Mouse (Mus musculus): ENCODE measurements around the gene Ube2v1.

Ube2v1 gene

DNA sequence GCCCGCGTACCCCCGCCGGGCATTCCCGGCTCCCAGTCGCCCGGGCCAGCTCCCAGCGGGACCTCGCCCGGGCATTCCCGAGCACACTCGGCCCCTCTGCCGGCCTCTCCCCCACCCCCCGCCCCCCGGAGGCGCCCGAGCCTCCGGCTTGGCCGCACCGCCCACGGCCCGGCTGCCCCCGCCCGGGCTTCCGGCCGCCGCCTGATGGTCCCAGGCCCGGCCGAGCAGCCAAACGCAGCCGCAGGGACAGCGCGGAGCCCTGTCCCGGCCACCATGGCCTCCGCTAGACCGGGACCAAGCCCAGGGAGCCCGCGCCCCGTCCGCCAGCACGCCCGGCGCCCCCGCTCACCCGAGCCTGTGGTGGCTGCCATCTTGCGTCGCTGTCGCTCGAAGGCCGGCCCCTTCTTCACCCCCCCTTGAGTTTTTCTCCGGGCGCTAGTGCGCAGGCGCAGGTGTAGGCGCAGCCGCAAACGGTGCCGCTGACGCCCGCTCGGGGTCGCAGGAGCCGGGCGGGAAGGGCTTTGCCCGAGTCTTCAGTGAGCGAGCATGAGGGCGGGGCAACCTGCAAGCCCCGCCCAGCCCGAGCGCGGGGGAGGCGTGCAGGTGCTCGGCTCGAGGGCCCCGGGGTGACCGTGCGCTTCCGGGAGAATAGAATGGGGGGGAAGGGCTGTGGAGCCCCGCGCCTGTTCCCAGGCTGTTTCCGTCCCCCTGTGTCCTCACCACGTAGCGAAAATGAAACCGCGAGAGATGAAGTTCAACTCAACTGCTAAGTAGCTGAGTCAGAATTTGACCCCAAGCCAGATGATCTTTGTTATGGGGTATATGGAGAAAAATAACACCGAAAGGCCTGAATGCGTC is at the start of gene Ube2v1:
Ube2v1 (minus strand) TSS at position 505 of the 858 bp plus-strand sequence.
- peak; percentile 96 for DNase-seq

DNA sequence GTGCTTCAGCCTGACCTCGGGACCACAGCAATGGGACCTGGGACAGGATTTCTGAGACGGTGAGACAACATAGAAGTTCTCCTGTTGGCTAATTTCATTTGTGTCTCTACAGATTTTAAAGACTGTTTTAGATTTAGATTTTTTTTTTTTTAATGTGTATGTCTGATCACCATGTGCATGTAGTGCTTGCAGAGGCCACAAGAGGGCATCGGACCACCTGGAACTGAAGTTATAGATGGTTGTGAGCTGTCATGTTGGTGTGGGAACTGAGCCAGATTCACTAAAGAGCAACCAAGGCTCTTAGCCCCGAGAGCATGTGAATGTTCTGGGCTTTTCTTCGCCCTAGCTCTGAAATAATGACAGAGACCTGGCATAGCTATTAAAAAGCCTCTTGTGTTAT is 48.8 kb upstream of the Ube2v1 start:
- peak; percentile 52 for DNase-seq

DNA sequence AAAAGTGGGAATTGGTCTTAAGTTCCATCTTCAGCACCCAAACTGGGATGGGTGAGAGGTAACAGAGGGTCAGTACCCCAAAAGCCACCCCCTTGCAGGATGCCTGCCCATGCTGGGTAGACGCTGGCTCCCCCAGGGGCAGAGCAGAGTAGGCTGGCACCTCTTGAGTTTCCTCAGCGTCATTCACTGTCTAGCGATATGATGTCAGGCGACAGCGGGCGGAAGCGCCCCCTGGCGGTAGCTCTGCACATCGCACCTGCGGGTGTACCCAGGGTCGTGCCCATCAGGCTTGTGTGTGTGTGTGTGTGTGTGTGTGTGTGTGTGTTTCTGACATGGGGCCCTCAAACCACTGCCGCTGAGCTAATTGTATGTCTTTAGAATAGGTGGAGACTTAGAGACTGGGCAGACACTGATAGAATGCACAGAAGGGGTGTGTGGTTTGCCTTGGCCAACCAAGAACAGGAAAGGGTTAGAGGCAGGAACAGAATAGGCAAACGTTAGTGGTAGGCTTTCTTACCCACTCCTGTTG is 48.1 kb upstream of the Ube2v1 start:
- DNase-seq = peak; percentile 83

DNA sequence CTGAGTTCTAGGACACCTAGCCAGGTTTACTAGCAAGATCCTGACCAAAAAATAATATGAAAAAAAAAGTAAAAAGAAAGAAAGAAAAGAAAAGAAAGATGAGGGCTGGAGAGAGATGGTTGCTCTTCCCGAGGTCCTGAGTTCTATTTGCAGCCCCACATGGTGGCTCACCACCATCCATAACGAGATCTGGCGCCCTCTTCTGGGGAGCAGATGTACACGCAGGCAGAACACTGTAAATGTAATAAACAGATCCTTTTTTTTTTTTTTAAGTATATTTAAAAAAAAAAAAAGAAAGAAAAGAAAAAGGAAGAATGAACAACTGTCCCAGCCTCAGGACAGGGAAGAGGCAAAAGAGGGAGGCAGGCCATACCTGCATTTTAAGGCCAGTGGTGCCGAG is 46.7 kb upstream of the Ube2v1 start:
- no peak for DNase-seq

DNA sequence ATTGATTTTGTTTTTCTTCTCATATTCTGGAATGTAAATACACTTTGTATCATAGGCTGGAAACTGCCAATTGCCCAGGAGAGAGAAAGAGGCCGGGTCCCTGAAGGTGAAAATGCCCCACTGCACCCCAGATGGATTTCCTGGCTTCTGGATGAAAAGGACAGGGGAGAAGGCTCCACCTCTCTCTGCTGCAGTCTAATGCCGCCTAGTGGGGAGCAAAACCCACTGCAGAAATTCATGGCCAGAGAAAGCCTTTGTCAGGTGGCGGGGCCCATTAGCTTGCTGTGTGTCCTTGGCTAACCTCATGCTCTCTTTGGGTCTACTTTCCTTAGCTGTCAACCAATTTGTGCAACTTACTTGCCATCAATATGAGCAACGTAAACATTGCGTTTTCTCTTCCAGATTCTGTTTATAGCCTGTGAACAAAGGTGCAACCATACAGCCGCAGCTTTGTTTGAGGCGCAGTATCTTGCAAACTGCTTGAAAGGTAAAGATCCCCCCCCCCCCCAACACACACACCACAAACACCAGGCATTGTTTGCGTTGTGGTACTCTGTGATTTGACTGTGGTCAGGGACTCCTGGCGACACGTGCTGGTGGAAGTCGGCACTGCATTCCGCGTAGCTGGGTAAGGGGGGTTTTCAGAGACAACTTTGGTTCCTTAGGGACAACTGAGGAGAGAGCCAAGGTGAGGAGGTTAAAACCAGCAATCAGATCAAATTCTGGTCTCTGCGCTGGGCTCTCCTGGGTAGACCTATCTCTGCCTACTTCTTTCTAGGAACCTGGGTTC is 43.4 kb upstream of the Ube2v1 start:
- no peak for DNase-seq

DNA sequence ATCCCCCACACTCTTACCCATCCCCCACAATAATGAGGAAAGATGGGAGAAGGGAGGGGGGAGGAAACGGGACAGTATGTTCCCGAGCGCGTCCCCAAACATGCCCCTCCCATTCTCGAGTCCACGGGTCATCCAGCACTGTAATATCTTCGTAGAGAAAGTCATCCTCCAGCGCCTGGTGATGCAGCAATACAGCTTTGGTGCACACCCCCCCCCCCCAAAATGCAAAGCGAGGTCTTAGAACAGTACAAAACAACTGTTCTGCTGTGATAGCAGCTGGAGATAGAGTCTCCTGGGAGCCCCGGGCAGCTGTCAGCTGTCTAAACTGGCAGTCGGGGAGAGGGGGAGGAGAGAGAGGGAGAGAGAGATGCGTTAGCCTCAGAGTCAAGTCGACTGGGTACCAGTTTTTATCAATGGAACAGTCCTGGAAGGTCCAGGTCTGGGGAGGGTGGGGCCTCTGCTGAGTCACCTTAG is 40.4 kb upstream of the Ube2v1 start:
- no peak for DNase-seq

DNA sequence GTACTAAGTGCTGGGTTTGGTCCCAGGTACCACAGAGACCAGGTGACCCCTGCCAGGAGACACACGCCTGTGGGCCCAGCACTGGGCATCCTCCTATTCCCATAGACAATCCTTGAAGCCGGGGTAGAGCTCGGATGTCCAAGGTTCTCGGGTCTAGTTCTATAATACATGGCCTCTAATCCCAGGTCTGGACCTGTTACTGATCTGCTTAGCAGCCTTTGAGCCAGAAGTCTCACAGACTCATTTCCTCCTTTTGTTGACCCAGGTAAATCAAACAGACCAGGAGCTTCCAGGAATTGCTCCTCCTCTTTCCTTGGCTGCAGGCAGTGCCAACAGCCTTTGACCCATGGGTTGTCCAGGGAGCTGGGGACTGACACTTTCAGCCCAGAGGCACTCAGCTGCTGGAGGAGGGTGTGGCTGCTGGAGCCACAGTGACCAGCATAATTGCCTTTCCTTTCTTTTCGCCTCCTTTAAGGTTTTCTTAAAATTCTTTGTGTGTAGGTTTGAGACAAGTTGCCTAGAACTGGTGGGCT is 39.3 kb upstream of the Ube2v1 start:
- no peak for DNase-seq

DNA sequence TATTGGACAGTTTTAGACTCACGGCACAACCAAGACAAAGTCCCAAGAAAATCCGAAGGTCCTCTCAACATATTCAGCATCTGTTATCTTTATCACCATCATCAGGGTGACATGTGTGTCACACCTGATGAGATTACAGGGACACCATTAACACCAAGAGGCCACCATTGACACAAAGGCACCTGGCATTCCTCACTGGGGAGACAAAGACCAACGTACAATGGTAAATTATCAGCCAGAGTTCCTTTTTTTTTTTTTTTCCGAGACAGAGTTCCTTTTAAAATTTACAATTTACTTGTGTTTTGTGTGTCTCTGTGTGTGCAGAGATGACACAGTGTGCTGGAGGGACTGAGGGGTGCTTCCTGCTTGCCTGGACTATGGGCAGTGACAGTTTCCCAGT is 37.5 kb upstream of the Ube2v1 start:
- DNase-seq = no peak

DNA sequence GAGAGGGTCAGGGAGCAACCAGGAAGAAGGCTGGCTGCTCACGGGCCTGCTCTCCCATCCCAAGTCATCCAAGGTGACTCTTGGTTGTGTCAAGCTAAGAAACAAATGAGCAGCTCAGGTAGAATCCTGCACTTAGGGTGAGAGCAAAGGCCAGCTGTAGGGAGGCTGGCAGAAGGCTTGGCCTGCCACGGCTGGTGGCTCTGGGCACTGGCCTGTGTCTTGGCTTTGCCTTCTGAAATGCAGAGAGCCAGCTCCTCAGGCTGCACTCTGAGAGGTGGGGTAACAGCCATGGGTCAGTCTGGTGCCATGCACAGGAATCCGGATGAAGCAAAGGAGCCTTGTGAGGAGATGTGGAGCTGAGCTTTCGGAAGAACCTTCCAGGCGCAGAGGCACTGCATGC is 36.5 kb upstream of the Ube2v1 start:
- DNase-seq = no peak

DNA sequence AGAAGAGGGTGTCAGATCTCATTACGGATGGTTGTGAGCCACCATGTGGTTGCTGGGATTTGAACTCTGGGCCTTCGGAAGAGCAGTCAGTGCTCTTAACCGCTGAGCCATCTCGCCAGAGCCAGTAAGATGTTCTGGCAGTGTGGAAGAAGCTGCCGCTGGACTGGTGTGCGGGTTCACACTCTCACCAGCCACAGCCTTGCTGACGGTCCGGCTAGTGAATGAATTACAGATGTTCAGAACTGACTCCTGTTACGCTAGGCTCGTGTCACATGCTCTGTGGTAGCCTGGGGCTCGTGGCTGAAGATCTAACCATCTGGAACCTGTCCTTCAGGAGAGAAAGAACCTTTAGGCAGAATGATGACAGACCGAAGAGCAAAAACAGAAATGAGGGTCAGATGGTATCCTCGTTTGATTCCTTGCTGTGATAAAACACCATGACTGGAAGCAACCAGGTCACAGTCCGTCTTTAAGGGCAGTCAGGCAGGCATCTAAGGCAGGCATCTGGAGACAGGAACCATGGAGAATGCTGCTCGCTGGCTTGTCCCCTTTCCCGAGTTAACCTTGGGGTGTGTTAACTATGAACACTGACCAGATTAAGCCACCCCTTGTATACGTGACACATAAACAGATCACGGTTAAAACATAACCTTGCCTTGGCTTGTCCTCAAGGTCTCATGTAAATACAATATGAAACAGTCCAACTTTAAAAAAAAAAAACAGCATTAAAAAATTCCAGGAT is 34.2 kb upstream of the Ube2v1 start:
- DNase-seq = no peak

DNA sequence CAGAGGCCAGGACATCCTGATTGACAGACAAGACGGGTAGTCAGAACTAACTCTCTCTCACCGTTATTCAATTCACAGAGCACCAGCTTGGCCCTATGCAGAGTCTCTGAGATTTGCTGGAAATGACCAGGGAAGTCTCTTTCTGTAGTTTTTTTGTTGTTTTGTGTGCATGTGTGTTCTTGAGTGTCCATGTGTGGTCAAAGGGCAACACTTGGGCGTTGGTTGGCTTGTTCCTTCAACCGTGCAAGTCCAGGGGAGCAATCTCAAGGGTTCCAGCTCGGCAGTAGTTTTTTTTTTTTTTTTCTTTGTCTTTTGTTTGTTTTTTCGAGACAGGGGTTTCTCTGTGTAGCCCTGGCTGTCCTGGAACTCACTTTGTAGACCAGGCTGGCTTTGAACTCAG is 30.8 kb upstream of the Ube2v1 start:
- no peak for DNase-seq

DNA sequence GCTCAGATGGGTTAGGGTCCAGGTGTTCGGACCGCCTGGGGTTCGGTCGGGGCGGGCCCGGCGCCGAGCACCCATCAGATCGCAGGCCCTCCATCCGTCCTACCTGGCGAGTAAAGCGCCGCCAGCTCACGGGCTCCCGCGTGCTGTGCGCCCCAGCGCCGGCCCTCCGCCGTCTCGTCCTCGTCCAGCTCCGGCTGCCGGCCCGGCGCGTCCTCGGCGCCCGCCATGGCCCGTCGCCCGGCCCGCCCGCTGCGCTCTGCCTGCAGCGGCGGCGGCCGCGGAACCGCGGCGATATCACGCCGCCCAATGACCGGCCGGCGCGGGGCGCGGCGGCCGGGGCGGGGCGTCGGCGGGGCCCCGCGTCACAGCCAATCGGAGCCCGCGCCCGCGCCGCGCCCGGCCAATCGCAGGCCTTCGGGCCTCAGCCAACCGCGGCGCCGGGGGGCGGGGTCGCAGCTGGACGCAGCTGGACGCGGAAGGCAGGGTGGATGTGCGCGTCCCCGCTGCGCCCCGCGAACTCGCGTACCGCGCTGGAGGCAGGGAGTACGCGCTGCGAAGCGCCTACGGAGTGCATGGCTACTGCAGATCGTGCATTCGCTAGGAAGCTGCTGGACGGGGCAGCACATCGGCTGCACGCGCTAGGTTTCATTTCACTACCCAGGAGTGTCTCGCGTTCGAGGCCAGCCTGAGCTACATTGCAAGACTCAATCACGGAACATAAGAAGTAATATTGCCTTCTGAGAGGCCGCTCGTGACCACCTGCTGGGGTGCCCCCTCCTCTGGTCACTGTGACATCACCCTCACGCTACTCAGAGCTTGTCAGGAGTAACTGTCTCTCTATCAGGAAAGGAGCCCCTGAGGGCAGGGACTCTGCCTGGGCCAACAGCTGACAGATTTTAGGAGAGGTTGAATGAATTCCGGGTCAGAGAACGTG is 29.6 kb upstream of the Ube2v1 start, which contains the start of gene Gm20431:
Gm20431 (minus strand) TSS at position 227 of the 934 bp plus-strand sequence.
- peak; percentile 98 for DNase-seq

DNA sequence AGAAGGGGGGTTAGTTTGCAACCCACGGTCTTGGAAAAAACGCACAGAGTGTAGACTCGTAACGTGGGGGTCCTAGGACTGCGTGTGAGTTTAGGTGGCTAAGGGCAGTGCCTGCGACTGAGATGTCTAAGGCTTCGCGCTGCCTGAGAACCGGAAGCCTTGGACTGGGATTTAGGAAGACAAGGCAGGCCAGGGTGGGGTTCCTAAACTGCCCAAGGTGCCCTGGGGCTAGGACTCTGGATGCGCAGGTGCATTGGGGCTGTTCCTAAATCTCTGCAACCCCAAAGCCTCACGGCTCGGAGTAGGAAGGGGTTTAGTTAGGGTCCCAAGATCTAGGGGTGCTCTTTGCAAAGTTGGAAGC is 28.7 kb upstream of the Ube2v1 start:
- DNase-seq = no peak

DNA sequence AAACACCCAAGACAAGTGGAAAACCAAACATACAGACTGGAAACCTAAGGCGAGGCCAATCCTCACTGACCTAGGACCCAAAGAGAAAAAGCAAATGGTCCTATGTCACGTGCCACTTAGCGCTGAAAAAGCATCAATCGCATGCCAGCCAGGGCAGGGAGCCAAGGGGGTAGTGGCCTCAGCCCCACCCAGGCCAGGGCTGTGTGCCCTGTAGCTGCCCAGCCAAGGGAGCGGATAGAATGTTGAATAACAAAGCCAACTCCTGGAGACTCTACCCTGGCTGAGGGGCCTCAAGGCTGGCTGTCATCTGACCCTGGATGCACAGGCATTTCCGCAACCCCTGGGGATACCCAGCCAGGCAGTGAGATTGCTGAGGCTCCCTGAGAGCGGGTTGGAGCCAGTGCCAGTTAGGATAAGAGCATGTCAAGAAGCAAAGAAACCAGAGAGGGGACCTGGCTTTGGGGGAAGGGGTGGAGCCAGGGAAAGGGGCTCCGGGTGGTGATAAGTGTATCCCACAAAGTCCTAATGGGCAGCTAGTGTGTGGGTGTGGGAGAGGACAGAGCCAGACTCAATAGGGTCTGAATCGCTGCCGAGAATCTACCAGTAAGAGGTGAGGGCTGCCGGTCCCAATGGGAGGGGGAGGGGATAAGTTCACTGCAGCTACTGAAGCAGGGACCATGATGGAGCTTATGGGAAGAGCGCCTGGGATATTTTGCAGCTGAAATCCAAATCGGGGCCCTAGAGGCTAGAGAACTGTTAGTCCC is 28.1 kb upstream of the Ube2v1 start:
- peak; percentile 51 for DNase-seq

DNA sequence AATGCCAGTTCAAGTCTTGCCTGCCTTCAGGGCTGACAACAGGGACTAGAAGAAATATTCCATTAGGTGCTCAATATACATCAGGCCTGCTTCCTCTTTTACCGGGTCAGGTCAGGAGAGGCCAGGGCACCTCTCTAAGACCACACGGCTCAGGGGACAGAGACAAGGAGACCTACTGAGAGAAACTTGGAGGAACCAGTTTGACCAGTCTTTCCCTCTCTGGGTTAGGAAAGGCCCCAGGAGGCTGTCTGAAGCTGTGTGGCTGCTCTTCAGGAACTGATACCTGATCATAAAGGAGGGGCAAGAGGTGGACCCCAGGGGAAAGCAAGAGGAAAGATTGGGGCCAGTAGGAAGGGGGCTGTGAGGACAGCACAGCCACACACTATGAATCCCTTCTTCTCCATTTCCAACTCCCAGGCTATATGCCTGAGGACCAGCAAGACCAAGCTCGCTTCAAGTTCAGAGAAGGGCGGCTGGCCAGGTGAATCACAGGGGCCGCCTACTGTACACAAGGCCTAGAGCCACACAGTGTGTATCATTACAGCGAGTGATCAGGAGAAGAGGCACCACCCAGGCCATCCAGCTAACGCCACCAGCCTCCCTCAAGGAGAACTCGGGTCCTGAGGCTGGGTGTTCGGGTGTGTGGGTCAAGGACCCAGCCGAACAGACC is 27.4 kb upstream of the Ube2v1 start:
- no peak for DNase-seq

DNA sequence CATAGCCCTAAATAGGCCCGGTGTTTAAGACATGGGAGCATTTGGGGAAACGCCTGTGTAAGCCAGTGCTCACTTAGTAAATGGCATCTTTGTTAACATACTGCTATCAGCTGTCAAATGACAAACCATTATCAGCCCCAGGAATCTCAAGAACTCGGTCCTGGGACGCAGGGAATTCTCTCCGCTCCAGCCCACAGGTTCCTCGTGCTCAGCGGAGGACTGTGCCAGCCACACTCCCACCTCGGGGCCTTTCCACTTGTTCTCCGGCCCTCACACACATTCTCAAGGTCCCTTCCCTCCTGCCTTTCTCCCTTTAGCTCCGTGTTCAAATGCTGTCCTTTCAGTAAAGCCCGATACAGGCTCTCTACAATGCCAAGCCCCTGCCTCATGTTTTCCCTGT is 26.8 kb upstream of the Ube2v1 start:
- no peak for DNase-seq

DNA sequence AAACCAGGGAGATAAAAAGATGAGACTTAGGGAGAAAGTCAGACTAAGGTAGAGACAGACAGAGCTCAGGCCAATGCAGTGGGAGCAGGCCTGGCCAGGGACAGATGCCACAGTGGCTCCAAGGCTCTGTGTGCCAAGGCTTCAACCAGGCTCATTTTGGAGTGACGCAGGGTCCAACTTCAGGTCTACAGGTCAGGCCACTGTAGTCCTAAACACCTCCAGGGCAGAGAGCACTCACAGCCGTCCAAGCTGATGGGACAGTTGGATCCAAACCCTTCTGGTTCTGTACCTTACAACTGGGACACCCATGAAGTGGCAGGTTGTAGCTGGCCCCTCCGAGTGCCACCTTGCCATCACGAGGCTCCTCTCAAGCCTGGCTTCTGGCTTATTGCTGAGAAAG is 26.1 kb upstream of the Ube2v1 start:
- DNase-seq = no peak

DNA sequence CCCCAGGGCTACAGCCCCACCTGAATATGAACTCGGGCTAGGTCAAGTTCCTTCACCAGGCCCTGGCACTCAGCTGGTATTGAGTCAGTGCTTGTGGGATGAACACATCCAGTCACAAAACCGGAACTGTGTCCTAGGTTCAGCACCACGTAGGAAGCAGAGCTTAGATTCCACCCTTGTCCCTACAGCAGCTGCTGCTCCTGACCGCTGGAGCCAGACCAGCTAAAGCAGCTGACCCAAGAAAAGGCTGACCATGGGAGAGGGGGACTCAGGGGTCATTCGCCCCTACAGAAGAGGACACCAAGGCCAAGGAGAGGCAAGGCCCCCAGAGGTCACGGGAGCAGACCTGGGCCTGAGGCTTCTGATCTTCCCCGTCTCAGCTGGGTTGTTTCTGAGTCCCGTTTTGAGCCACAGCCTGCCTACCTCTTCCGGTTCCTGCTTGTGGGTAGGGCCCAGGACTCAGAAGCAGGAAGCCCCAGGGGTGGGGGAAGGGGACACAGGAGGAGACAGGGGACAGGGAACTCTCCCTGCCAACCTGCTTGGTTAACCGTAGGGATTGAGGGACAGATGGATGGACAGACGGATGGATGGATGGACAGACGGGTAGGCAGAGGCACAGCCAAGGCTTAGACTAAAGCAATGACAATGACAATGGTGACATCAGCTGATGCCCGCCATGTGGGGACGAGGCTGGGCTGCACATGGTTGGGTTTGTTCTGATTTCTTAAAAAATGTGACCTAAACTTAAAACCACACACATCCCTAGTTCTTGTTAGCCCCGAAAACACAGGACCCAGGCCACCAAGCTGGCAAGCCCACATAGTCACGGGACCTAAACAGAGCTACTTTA is 25.0 kb upstream of the Ube2v1 start:
- peak; percentile 41 for DNase-seq

DNA sequence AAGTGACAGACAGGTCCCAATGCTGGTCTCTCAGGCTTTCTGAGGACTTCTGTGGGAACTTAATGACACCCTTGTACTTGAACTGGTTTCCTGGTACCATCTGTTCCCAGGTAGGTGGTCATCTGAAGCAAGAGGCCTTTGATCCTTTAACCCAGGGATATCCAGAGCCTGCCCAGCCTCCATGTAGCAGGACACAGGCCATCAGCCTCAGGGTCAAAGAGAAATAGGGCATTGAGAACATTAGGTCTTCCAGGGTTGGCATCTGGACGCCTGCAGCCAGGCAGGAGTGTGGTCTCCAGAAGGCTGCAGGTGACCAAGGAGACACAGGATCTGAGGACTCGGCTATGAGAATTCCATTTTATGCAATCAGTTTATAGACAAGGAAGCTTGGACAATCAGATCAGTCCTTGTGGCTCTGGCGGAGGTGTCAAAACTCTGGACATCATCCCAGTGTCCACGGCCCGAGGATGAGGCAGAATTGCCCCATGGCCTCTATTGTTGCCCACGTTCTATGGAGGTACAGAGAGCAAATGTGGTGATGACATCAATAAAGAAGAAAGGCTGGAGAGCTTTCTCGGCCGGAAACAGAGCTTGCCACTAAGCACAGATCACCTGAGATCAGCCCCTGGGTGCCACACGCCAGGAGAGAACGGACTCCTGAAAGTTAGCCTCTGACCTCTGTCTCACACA is 23.2 kb upstream of the Ube2v1 start:
- DNase-seq = no peak

All from right cerebral cortex, postnatal 14 days (tissue).